Mouse (Mus musculus) hindbrain, embryonic 15.5 days (tissue): ENCODE data around the gene Dnah7a. TPM values are rescaled to one million over a fixed set of nuclear protein-coding genes. Genes with fewer than 3 reads are reported as not detected.
A peak's percentile ranks its signal among the peaks of the same experiment; 100 is the strongest.

Source experiments
- ATAC-seq: fragments of 200-750 bp; cut with Nextera tagmentation; 2 replicates; pipeline ENCODE4 v1.8.0; 2017; ENCODE audit warnings: low read depth, moderate number of reproducible peaks, moderate TSS enrichment; ENCODE audit not compliant: low FRiP score
- H3K27ac ChIP-seq: fragments of 300-500 bp; sonication (generic); replicated peaks from 2 replicates; pipeline ENCODE4 v1.5.1; 2015; ENCODE audit warnings: mild to moderate bottlenecking, inconsistent platforms
- H3K27me3 ChIP-seq: fragments of 300-500 bp; sonication (generic); 2 replicates; pipeline ENCODE4 v1.6.1; 2015; ENCODE audit warnings: control low read depth, inconsistent platforms
- H3K36me3 ChIP-seq: fragments of 300-500 bp; sonication (generic); 2 replicates; pipeline ENCODE4 v1.6.1; 2015; ENCODE audit warnings: control low read depth, inconsistent platforms
- H3K4me1 ChIP-seq: fragments of 300-500 bp; sonication (generic); replicated peaks from 2 replicates; pipeline ENCODE4 v1.6.1; 2015; ENCODE audit warnings: control low read depth, inconsistent platforms
- H3K4me2 ChIP-seq: fragments of 300-500 bp; sonication (generic); 2 replicates; pipeline ENCODE4 v1.6.1; 2015; ENCODE audit warnings: moderate library complexity, mild to moderate bottlenecking, inconsistent platforms
- H3K4me3 ChIP-seq: fragments of 300-500 bp; sonication (generic); 2 replicates; pipeline ENCODE4 v1.5.1; 2015; ENCODE audit warnings: mild to moderate bottlenecking, inconsistent platforms
- H3K9ac ChIP-seq: fragments of 300-500 bp; sonication (generic); 2 replicates; pipeline ENCODE4 v1.6.1; 2015; ENCODE audit warnings: inconsistent platforms
- H3K9me3 ChIP-seq: fragments of 300-500 bp; sonication (generic); 2 replicates; pipeline ENCODE4 v1.6.1; 2016; ENCODE audit warnings: control low read depth, inconsistent platforms
- WGBS: fragments of 180-500 bp; shearing (Covaris S2); methylation state at CpG from one replicate; pipeline ENCODE4 v1.1.7; 2015; 5-methylcytosine and 5-hydroxymethylcytosine counted together
- microRNA-seq: library from miRNA; unstranded; fragments of <30 nt; microRNA quantifications from one replicate; pipeline ENCODE4, GENCODE M21; 2016
- polyA plus RNA-seq: library from polyadenylated mRNA; unstranded; fragments of >200 nt; fragmentation: Nextera tagmentation; extraction: Ambion mirVana; gene quantifications from 2 replicates; pipeline ENCODE4 v1.2.1, GENCODE M21; 2015

The Dnah7a gene
- polyA plus RNA-seq, 1 experiment from 2014 or later = 11.3 TPM

GRCm38 (mm10) chr1:53352327-53353261, 354.0 kb downstream of the Dnah7a start, which contains the start of the genes Asdurf, Gm28551 and Asnsd1:
Asdurf (minus strand) TSS chr1:53352619.
Gm28551 (minus strand) TSS chr1:53352667.
Asnsd1 (minus strand) TSS chr1:53352752.
- peak within 1 kb of the TSS; percentile 95 for H3K9ac ChIP-seq
- H3K27me3 ChIP-seq = no peaks in the 10 kb centered on the region
- H3K4me1 ChIP-seq = peaks cover 9% of the 10 kb centered on the region
- peak within 1 kb of the TSS; percentile 58 for H3K4me2 ChIP-seq
- WGBS = under 1% methylated on average over 43 of the region's 44 CpGs
- H3K36me3 ChIP-seq = peaks cover 15% of the 10 kb centered on the region
- peak; percentile 100 for ATAC-seq
- peak within 1 kb of the TSS; percentile 93 for H3K27ac ChIP-seq
- no peaks in the 10 kb centered on the region for H3K9me3 ChIP-seq
- peak within 1 kb of the TSS; percentile 89 for H3K4me3 ChIP-seq

Small RNA genes within 50 kb of the gene (microRNA-seq; reads per million reads assigned to microRNA genes)
- gene Gm25240 = not detected

Other genes starting within 250 kb of the Dnah7a start
- 4.8 TPM in 2 replicates for gene Stk17b, start 78.4 kb upstream of the Dnah7a start, polyA plus RNA-seq